Mouse (Mus musculus) C2C12 (cell line): ENCODE measurements around the gene Gm20388.

ENCODE experiments used
- CTCF ChIP-seq: IDR thresholded peaks from one replicate; pipeline ENCODE4 v1.5.1; 2011; ENCODE audit not compliant: control insufficient read depth, insufficient read depth, insufficient read length
- MAX ChIP-seq: IDR thresholded peaks from one replicate; pipeline ENCODE4 v1.6.1; 2011; ENCODE audit warnings: mild to moderate bottlenecking, control low read depth
- USF1 ChIP-seq: IDR thresholded peaks from one replicate; pipeline ENCODE4 v1.6.1; 2011; ENCODE audit warnings: low read depth, mild to moderate bottlenecking, control low read depth, moderate library complexity

GRCm38 (mm10) chr8:120006645-120007160 is 96.1 kb downstream of the Gm20388 start:
- TF ChIP-seq CTCF, result no peak
- no peak for TF ChIP-seq USF1
- no peak for TF ChIP-seq MAX
